Mouse (Mus musculus) hindbrain, embryonic 11.5 days (tissue): ENCODE measurements at regions not wholly inside any gene's neighbourhood (a gene's known extent, or its start where the extent isn't known, plus 50 kb on each side); places are given as distances from the start of the nearest gene placed in this dataset.

Source experiments
- ATAC-seq: fragments of 200-750 bp; cut with Nextera tagmentation; 2 replicates; pipeline ENCODE4 v1.8.0; 2017; ENCODE audit warnings: mild to moderate bottlenecking, moderate TSS enrichment, moderate library complexity; ENCODE audit not compliant: low FRiP score
- DNase-seq: peaks from one replicate; pipeline ENCODE4 v3.0.0-alpha.2; 2015; ENCODE audit warnings: low spot score
- H3K27ac ChIP-seq: fragments of 300-500 bp; sonication (generic); 2 replicates; pipeline ENCODE4 v1.5.1; 2014; ENCODE audit warnings: mild to moderate bottlenecking, low read depth, low read length
- H3K27me3 ChIP-seq: fragments of 300-500 bp; sonication (generic); 2 replicates; pipeline ENCODE4 v1.6.1; 2014; ENCODE audit warnings: mild to moderate bottlenecking, low read length, moderate library complexity, mixed read lengths; ENCODE audit not compliant: control insufficient read depth, insufficient read depth
- H3K36me3 ChIP-seq: fragments of 300-500 bp; sonication (generic); 2 replicates; pipeline ENCODE4 v1.6.1; 2014; ENCODE audit warnings: mild to moderate bottlenecking, low read length, moderate library complexity, mixed read lengths; ENCODE audit not compliant: control insufficient read depth, insufficient read depth
- H3K4me1 ChIP-seq: fragments of 300-500 bp; sonication (generic); replicated peaks from 2 replicates; pipeline ENCODE4 v1.6.1; 2014; ENCODE audit warnings: low read length, mixed read lengths; ENCODE audit not compliant: control insufficient read depth, insufficient read depth
- H3K4me2 ChIP-seq: fragments of 300-500 bp; sonication (generic); replicated peaks from 2 replicates; pipeline ENCODE4 v1.6.1; 2014; ENCODE audit warnings: mild to moderate bottlenecking, low read depth, low read length
- H3K4me3 ChIP-seq: fragments of 300-500 bp; sonication (generic); 2 replicates; pipeline ENCODE4 v1.5.1; 2014; ENCODE audit warnings: low read depth, low read length
- H3K9ac ChIP-seq: fragments of 300-500 bp; sonication (generic); 2 replicates; pipeline ENCODE4 v1.6.1; 2014; ENCODE audit warnings: low read depth, low read length
- H3K9me3 ChIP-seq: fragments of 300-500 bp; sonication (generic); 2 replicates; pipeline ENCODE4 v1.6.1; 2016; ENCODE audit warnings: low read length; ENCODE audit not compliant: control insufficient read depth
- WGBS: fragments of 180-500 bp; shearing (Covaris S2); extraction: QIAGEN DNeasy Blood & Tissue Kit; methylation state at CpG from one replicate; pipeline ENCODE4 v1.1.7; 2014; 5-methylcytosine and 5-hydroxymethylcytosine counted together

DNA sequence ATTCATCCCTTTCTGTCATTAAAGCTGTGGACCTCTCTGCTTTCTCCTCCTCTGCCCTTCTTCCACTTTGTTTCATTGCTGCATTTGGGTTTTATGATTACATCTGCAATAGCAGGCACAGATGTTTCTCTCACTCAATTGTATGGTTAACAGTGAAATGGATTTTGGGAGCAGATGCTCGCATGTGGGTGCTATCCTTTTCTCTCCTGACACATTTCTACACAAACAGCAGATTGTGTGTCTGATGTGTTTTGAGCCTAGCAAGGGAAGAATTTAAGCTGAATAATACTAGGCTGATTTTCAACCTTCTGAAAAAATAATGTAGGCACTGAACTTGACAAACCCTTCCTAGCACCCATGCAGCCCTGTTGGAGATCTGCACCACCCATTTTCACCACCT is 56.9 kb upstream of the Ldoc1 start:
- no peaks in the 10 kb centered on the region for H3K4me1 ChIP-seq
- no peaks in the 10 kb centered on the region for H3K27me3 ChIP-seq
- H3K4me3 ChIP-seq = no peak overlapping the region
- H3K27ac ChIP-seq = no peak overlapping the region
- DNase-seq = no peak
- H3K4me2 ChIP-seq = no peak overlapping the region
- H3K36me3 ChIP-seq = no peaks in the 10 kb centered on the region
- ATAC-seq = no peak
- H3K9ac ChIP-seq = no peak overlapping the region
- H3K9me3 ChIP-seq = no peaks in the 10 kb centered on the region
- WGBS = 91% methylated on average over 1 of the region's 1 CpGs

DNA sequence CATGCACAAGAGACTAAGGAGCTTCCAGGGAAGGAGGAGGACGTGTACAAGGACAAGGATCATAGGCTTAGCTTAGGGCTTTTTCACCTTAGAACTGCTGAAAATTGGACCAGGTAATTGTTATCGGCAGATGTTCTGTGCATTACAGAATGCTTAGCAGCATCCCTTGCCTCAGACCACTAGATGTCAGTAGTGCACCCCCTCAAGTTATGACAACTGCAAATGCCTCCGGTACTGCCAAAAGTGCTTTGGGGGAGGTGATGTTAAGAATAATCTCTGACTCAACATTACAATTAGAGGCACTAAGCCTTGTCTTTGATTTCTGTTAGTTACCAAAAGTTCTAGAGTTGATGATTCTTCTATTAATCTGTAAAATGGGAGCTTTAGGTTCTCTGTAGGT is 56.2 kb upstream of the Ldoc1 start:
- ATAC-seq (no peak), DNase-seq (peak; percentile 20)
- H3K4me2 ChIP-seq = no peak overlapping the region
- H3K4me3 ChIP-seq = no peak overlapping the region
- H3K9me3 ChIP-seq = no peaks in the 10 kb centered on the region
- H3K9ac ChIP-seq = no peak overlapping the region
- WGBS = 54% methylated on average over 3 of the region's 3 CpGs
- no peaks in the 10 kb centered on the region for H3K4me1 ChIP-seq
- no peaks in the 10 kb centered on the region for H3K27me3 ChIP-seq
- no peaks in the 10 kb centered on the region for H3K36me3 ChIP-seq
- H3K27ac ChIP-seq = no peak overlapping the region
